Mouse (Mus musculus) hindbrain, embryonic 11.5 days (tissue): ENCODE results near the gene Akap5. TPM values are rescaled to one million over a fixed set of nuclear protein-coding genes. Genes with fewer than 3 reads are reported as not detected.

Source experiments
- ATAC-seq: fragments of 200-750 bp; cut with Nextera tagmentation; 2 replicates; pipeline ENCODE4 v1.8.0; 2017; ENCODE audit warnings: mild to moderate bottlenecking, moderate TSS enrichment, moderate library complexity; ENCODE audit not compliant: low FRiP score
- DNase-seq: peaks from one replicate; pipeline ENCODE4 v3.0.0-alpha.2; 2015; ENCODE audit warnings: low spot score
- H3K27ac ChIP-seq: fragments of 300-500 bp; sonication (generic); 2 replicates; pipeline ENCODE4 v1.5.1; 2014; ENCODE audit warnings: mild to moderate bottlenecking, low read depth, low read length
- H3K27me3 ChIP-seq: fragments of 300-500 bp; sonication (generic); 2 replicates; pipeline ENCODE4 v1.6.1; 2014; ENCODE audit warnings: mild to moderate bottlenecking, low read length, moderate library complexity, mixed read lengths; ENCODE audit not compliant: control insufficient read depth, insufficient read depth
- H3K36me3 ChIP-seq: fragments of 300-500 bp; sonication (generic); 2 replicates; pipeline ENCODE4 v1.6.1; 2014; ENCODE audit warnings: mild to moderate bottlenecking, low read length, moderate library complexity, mixed read lengths; ENCODE audit not compliant: control insufficient read depth, insufficient read depth
- H3K4me1 ChIP-seq: fragments of 300-500 bp; sonication (generic); replicated peaks from 2 replicates; pipeline ENCODE4 v1.6.1; 2014; ENCODE audit warnings: low read length, mixed read lengths; ENCODE audit not compliant: control insufficient read depth, insufficient read depth
- H3K4me2 ChIP-seq: fragments of 300-500 bp; sonication (generic); replicated peaks from 2 replicates; pipeline ENCODE4 v1.6.1; 2014; ENCODE audit warnings: mild to moderate bottlenecking, low read depth, low read length
- H3K4me3 ChIP-seq: fragments of 300-500 bp; sonication (generic); 2 replicates; pipeline ENCODE4 v1.5.1; 2014; ENCODE audit warnings: low read depth, low read length
- H3K9ac ChIP-seq: fragments of 300-500 bp; sonication (generic); 2 replicates; pipeline ENCODE4 v1.6.1; 2014; ENCODE audit warnings: low read depth, low read length
- H3K9me3 ChIP-seq: fragments of 300-500 bp; sonication (generic); 2 replicates; pipeline ENCODE4 v1.6.1; 2016; ENCODE audit warnings: low read length; ENCODE audit not compliant: control insufficient read depth
- whole genome bisulfite sequencing: fragments of 180-500 bp; shearing (Covaris S2); extraction: QIAGEN DNeasy Blood & Tissue Kit; methylation state at CpG from one replicate; pipeline ENCODE4 v1.1.7; 2014; 5-methylcytosine and 5-hydroxymethylcytosine counted together
- polyA plus RNA-seq: library from polyadenylated mRNA; unstranded; fragments of >200 nt; fragmentation: Nextera tagmentation; extraction: Ambion mirVana; gene quantifications from 2 replicates; pipeline ENCODE4 v1.2.1, GENCODE M21; 2014

The Akap5 gene
- polyA plus RNA-seq, 1 experiment from 2014 or later = 5.4 TPM

DNA sequence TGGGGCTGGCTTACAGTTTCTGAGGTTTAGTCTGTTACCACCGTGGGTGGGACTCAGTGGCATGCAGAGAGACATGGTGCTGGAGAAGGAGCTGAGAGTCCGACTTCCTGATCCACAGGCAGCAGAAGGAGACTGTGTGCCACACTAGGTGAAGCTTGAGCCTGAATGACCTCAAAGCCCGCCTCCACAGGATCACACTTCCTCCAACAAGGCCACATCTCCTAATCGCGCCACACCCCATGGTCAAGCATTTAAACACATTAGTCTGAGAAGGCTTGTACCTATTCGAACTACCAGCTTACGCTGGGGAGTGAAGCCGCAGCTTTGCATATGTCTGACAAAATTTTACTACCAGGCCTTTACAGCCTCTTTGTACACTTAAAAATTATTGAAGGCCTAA lies 19.6 kb upstream of the Akap5 start:
- Histone ChIP-seq H3K27me3 (no peaks in the 10 kb centered on the region), H3K4me1 (no peaks in the 10 kb centered on the region; the same call in 1 of the 2 replicates), H3K4me3 (no peak overlapping the region), H3K9me3 (no peaks in the 10 kb centered on the region), H3K9ac (no peak overlapping the region), H3K27ac (no peak overlapping the region), H3K4me2 (no peak overlapping the region), H3K36me3 (no peaks in the 10 kb centered on the region)
- 94% methylated on average over 8 of the region's 8 CpGs for WGBS
- DNase-seq (no peak), ATAC-seq (no peak)

DNA sequence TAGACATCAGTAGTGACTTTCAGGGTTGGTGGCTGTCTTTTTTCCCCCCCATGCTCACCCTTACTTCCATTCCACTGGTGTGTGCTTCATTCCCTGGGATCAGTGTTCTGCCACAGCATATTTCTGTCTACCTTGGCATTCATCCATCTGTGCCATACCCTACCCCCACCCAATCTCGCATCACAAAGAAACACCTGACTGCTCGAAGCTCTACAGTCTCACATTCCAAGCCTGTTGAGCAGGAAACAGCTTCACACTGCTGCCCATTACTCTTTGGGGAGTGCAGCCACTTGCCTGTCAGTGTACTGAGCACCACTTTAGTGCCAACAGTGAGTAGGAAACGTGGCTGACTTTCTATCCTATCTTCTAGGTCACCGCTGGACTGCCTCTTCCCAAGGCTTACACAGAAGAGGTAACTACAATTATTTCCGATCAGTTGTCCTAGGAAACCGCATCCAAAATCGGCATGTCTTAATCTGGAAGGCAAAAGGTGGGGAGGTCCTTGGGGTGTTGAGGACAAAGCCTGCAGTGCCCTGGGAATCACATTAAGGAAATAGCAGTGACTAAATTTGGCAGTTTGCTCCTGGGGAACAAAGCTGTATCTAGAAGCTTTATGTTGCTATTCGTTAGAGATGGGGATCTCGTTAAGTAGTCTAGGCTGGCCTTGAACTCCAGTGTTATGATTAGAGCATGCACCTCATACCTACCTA lies 17.7 kb upstream of the Akap5 start:
- no peak overlapping the region for H3K9ac ChIP-seq
- DNase-seq (no peak), ATAC-seq (no peak)
- no peaks in the 10 kb centered on the region for H3K27me3 ChIP-seq
- H3K9me3 ChIP-seq = no peaks in the 10 kb centered on the region
- no peaks in the 10 kb centered on the region; the same call in 1 of the 2 replicates for H3K4me1 ChIP-seq
- WGBS = 87% methylated on average over 9 of the region's 9 CpGs
- no peak overlapping the region for H3K27ac ChIP-seq
- no peaks in the 10 kb centered on the region for H3K36me3 ChIP-seq
- no peak overlapping the region for H3K4me3 ChIP-seq
- no peak overlapping the region for H3K4me2 ChIP-seq

DNA sequence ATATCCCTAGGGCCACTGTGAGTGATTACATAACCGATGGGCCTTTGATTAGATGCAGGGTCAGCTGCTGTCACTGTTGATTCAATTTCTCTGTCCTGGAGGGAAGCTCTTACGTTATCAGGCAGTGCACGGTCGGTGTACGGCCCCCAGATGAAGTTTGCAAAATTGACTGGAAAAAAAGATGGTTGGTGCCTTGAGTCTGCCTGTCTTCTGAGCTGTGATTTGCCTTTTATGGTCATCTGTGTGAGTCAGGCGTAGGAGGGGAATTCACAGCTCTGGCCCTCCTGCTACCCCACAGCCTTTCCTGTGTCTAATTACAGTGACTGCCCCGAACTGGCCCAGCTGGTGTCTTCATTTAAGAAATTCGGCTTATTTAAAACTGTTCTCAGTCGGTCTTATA lies 16.7 kb upstream of the Akap5 start:
- H3K9me3 ChIP-seq = no peaks in the 10 kb centered on the region
- H3K4me2 ChIP-seq = no peak overlapping the region
- peak; percentile 57 for ATAC-seq
- H3K36me3 ChIP-seq = no peaks in the 10 kb centered on the region
- H3K4me1 ChIP-seq = no peaks in the 10 kb centered on the region; the same call in 1 of the 2 replicates
- H3K9ac ChIP-seq = no peak overlapping the region
- H3K4me3 ChIP-seq = no peak overlapping the region
- peak overlapping the region; percentile 62 for H3K27ac ChIP-seq
- H3K27me3 ChIP-seq = no peaks in the 10 kb centered on the region
- 51% methylated on average over 9 of the region's 9 CpGs for WGBS
- DNase-seq = peak; percentile 32

DNA sequence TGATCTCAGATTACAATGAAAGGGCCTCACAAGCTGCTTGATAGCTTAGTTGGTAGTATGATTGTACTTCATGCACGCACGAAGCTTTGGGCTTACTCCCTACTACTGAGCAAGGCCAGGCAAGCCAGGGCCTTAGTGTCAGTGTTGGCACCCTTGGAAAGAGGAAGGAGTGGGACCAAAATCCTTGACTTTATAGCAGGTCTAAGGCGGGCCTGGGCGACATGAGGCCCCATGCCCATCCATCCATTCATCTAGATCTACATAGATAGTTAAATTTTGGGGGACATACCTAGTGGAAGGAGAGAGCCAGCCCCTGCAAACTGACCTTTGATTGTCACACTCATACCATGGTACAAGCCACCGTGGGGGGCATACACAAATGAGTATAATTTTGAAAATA lies 16.3 kb upstream of the Akap5 start:
- H3K27ac ChIP-seq = peak overlapping the region; percentile 62
- 93% methylated on average over 5 of the region's 5 CpGs for WGBS

DNA sequence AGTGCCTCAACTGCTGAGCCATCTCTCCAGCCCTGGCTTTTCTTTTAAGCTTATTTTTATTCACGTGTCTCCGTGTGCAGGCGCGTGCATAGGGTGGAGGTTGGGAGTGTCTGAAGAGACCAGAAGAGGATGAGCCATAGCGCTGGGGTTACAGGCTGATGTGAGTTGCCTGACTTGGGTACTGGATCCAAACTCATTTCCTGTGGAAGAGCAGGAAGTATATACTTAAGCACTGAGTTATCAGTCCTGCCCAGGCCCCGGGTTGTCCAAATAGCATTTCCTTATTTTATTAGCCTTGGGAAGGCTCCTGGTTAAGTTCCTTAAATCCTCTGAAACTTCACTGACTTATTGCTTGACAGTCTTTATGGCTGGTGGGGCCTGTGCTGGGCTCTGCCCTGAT lies 14.7 kb upstream of the Akap5 start:
- DNase-seq (no peak), ATAC-seq (no peak)
- no peaks in the 10 kb centered on the region; the same call in 1 of the 2 replicates for H3K4me1 ChIP-seq
- H3K4me2 ChIP-seq = no peak overlapping the region
- no peak overlapping the region for H3K27ac ChIP-seq
- H3K36me3 ChIP-seq = no peaks in the 10 kb centered on the region
- no peaks in the 10 kb centered on the region for H3K27me3 ChIP-seq
- H3K4me3 ChIP-seq = no peak overlapping the region
- H3K9me3 ChIP-seq = no peaks in the 10 kb centered on the region
- 94% methylated on average over 6 of the region's 6 CpGs for WGBS
- no peak overlapping the region for H3K9ac ChIP-seq

More for the DNA sequence above, 16.3 kb upstream of the Akap5 start:
- H3K4me1 ChIP-seq = no peaks in the 10 kb centered on the region; the same call in 1 of the 2 replicates
- H3K9me3 ChIP-seq = no peaks in the 10 kb centered on the region
- H3K36me3 ChIP-seq = no peaks in the 10 kb centered on the region
- DNase-seq = no peak
- H3K4me2 ChIP-seq = no peak overlapping the region
- H3K9ac ChIP-seq = no peak overlapping the region
- H3K4me3 ChIP-seq = no peak overlapping the region
- no peak for ATAC-seq
- no peaks in the 10 kb centered on the region for H3K27me3 ChIP-seq

DNA sequence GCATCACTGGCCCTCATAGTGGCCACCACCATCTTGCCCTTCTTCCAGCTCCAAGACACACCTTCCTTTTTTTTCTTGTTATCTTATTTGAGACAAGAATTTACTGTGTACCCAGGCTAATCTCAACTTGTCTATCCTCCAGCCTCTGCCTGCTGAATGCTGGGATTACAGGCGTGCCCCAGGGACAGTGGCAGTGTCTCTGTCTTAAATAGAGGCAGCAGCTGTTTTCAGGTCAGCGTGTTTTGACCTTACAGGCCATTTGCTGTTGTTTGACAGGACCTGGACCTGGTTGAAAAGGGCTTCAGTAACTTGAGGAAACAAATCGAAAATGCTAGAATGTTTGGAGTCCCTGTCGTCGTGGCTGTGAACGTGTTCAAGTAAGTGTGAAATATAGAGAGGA lies 14.1 kb upstream of the Akap5 start:
- Histone ChIP-seq H3K4me3 (no peak overlapping the region), H3K4me2 (no peak overlapping the region), H3K36me3 (no peaks in the 10 kb centered on the region), H3K27ac (no peak overlapping the region), H3K27me3 (no peaks in the 10 kb centered on the region), H3K4me1 (no peaks in the 10 kb centered on the region; the same call in 1 of the 2 replicates), H3K9ac (no peak overlapping the region), H3K9me3 (no peaks in the 10 kb centered on the region)
- ATAC-seq (no peak), DNase-seq (no peak)
- 77% methylated on average over 6 of the region's 6 CpGs for WGBS

DNA sequence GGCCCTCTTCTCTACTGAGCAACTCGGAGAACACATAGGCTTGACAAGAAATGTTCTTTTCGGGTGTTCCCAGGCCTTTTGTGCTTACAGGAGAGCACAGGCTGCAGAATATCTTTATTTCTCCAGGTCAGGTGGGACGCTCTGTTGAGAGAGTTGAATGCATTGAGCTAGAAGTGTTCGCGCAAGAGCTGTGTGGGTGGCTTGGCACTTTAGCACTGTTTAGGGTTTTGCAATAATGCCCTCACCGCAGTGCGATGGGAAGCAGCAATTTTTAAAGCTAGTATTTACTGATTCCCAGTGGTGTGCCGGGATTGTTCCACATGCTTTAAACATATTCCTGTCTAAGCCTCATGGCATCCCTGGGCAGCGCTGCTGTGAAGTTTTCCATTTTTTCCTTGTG lies 13.5 kb upstream of the Akap5 start:
- WGBS = 96% methylated on average over 9 of the region's 9 CpGs
- no peak for DNase-seq
- H3K9ac ChIP-seq = no peak overlapping the region
- H3K4me1 ChIP-seq = no peaks in the 10 kb centered on the region; the same call in 1 of the 2 replicates
- H3K27me3 ChIP-seq = no peaks in the 10 kb centered on the region
- H3K27ac ChIP-seq = no peak overlapping the region
- no peak for ATAC-seq
- H3K4me2 ChIP-seq = no peak overlapping the region
- no peaks in the 10 kb centered on the region for H3K9me3 ChIP-seq
- no peak overlapping the region for H3K4me3 ChIP-seq
- H3K36me3 ChIP-seq = no peaks in the 10 kb centered on the region

DNA sequence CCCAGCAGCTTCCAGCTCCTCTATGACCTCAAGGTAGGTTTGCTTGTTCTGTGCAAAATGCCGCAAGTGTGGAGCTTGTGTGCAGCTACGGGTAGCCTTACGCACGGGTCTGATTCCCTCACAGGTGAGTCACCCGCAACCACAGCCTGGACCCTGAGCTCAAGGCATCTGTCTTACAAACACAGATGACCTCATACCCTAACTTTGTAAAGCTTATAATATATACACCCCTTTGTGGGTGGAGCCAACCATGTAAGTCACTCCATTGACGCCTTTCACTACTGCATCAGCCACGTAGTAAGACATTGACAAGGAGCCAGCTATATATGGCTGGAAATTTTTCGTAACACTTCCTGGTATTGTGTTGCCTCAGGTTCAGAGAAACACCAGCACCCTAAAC lies 12.7 kb upstream of the Akap5 start:
- H3K4me2 ChIP-seq = no peak overlapping the region
- H3K4me3 ChIP-seq = no peak overlapping the region
- DNase-seq (no peak), ATAC-seq (no peak)
- H3K9me3 ChIP-seq = no peaks in the 10 kb centered on the region
- H3K9ac ChIP-seq = no peak overlapping the region
- no peaks in the 10 kb centered on the region for H3K27me3 ChIP-seq
- WGBS = 94% methylated on average over 8 of the region's 8 CpGs
- H3K36me3 ChIP-seq = no peaks in the 10 kb centered on the region
- no peaks in the 10 kb centered on the region; the same call in 1 of the 2 replicates for H3K4me1 ChIP-seq
- no peak overlapping the region for H3K27ac ChIP-seq
